Mouse (Mus musculus) lung, adult 2 months (tissue): ENCODE data around the gene Igf1. TPM values are rescaled to one million over a fixed set of nuclear protein-coding genes. Genes with fewer than 3 reads are reported as not detected.

Experiments
- DNase-seq: peaks from one replicate; pipeline ENCODE4 v3.0.0; 2022
- H3K4me1 ChIP-seq: fragments of 200-500 bp; 2 replicates; pipeline ENCODE4 v1.6.1; 2011; ENCODE audit warnings: low read length; ENCODE audit not compliant: control insufficient read depth, insufficient read depth
- H3K4me3 ChIP-seq: fragments of 200-500 bp; replicated peaks from 2 replicates; pipeline ENCODE3; 2011; ENCODE audit warnings: low read depth, mild to moderate bottlenecking, control low read depth, low read length; ENCODE audit errors: extremely low read depth
- CTCF ChIP-seq: fragments of 200-500 bp; IDR thresholded peaks from 2 replicates; pipeline ENCODE4 v1.5.1; 2011; ENCODE audit warnings: mild to moderate bottlenecking, low read length, control low read depth; ENCODE audit not compliant: insufficient read depth
- POLR2A ChIP-seq: fragments of 200-500 bp; IDR thresholded peaks from 2 replicates; pipeline ENCODE4 v1.6.1; 2011; ENCODE audit warnings: low read depth, mild to moderate bottlenecking, control low read depth, low read length, borderline replicate concordance; ENCODE audit errors: extremely low read depth
- WGBS: fragments of 180-500 bp; shearing (Covaris S2); methylation state at CpG from one replicate; pipeline ENCODE4 v1.1.7; 2018; 5-methylcytosine and 5-hydroxymethylcytosine counted together
- polyA plus RNA-seq: library from polyadenylated mRNA; depleted of rRNA; stranded (reverse); fragments of >200 nt; gene quantifications from 2 replicates; pipeline ENCODE4 v1.2.3, GENCODE M21; 2012

Igf1 gene
- polyA plus RNA-seq, 1 experiment: 25.7 TPM

- WGBS: 9% methylated on average over 30 of the region's 30 CpGs
- H3K4me3 ChIP-seq: peak overlapping the region; percentile 41
- DNase-seq: no peak
- H3K4me1 ChIP-seq: no peaks in the 10 kb centered on the region; the same call in 1 of the 2 replicates
- TF ChIP-seq POLR2A (no peak), CTCF (no peak)
These were observed 2.4 kb downstream of the Igf1 start for GRCm38 (mm10) chr10:87860181-87861103.

- Histone ChIP-seq H3K4me3 (no peak overlapping the region), H3K4me1 (no peaks in the 10 kb centered on the region; the same call in 1 of the 2 replicates)
- WGBS: 72% methylated on average over 6 of the region's 6 CpGs
- no peak for DNase-seq
- TF ChIP-seq CTCF: no peak
- no peak for TF ChIP-seq POLR2A
These were observed 3.0 kb downstream of the Igf1 start for GRCm38 (mm10) chr10:87861104-87861455.

GRCm38 (mm10) chr10:87862899-87863298 lies 4.8 kb downstream of the Igf1 start:
- TF ChIP-seq CTCF: no peak
- TF ChIP-seq POLR2A: no peak
- no peak for DNase-seq
- Histone ChIP-seq H3K4me3 (no peak overlapping the region), H3K4me1 (no peaks in the 10 kb centered on the region; the same call in 1 of the 2 replicates)
- WGBS: 46% methylated on average over 7 of the region's 7 CpGs

DNA sequence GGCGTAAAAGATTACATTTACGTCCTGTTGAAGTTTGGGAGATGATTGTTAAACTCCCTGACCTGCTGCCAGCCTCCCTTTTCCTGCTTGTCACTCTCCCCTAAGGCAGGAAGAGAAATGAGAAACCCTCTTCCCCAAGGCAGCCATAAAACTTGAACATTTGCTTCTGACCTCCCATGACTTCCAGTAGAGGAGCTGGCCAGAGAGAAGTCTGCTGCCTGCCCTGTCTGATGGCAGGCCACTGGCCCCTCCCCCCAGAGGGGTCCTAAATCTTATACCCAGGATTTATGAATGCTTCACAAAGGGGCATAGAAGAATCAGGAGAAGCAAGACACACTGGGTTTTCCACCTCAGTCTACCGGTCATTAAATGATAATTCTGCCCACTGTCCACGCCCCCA lies 5.3 kb downstream of the Igf1 start:
- no peak for DNase-seq
- no peak for TF ChIP-seq POLR2A
- TF ChIP-seq CTCF: no peak
- no peaks in the 10 kb centered on the region; the same call in 1 of the 2 replicates for H3K4me1 ChIP-seq
- WGBS: 65% methylated on average over 4 of the region's 4 CpGs
- no peak overlapping the region for H3K4me3 ChIP-seq

GRCm38 (mm10) chr10:87865712-87866111 lies 7.6 kb downstream of the Igf1 start:
- no peak for TF ChIP-seq POLR2A
- no peak for TF ChIP-seq CTCF
- 84% methylated on average over 9 of the region's 9 CpGs for WGBS
- no peak overlapping the region for H3K4me3 ChIP-seq
- DNase-seq: no peak
- no peaks in the 10 kb centered on the region for H3K4me1 ChIP-seq

GRCm38 (mm10) chr10:87866448-87866847 lies 8.4 kb downstream of the Igf1 start:
- TF ChIP-seq POLR2A (no peak), CTCF (no peak)
- no peaks in the 10 kb centered on the region for H3K4me1 ChIP-seq
- no peak overlapping the region for H3K4me3 ChIP-seq
- WGBS: 48% methylated on average over 8 of the region's 8 CpGs
- DNase-seq: no peak

DNA sequence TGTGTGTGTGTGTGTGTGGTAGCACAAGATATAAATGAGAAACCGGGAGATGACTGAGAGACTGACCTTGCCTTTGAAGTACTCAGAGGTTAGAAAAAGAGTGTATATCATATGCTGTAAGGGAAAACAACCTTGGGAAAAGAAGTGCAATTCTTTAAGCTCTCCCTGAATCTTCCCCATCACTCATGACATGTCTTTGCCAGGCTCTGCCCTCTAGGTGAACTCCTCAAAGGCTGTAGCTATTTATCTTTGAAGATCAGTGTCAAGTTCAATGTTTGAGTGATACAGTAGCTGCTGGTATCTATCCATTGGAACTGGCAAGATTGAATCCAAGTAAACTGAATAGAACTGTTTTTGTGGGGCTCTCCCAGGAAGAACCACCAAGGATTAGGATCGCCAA lies 9.2 kb downstream of the Igf1 start:
- TF ChIP-seq POLR2A (no peak), CTCF (no peak)
- Histone ChIP-seq H3K4me1 (no peaks in the 10 kb centered on the region), H3K4me3 (no peak overlapping the region)
- DNase-seq: no peak
- WGBS: 62% methylated on average over 2 of the region's 2 CpGs

DNA sequence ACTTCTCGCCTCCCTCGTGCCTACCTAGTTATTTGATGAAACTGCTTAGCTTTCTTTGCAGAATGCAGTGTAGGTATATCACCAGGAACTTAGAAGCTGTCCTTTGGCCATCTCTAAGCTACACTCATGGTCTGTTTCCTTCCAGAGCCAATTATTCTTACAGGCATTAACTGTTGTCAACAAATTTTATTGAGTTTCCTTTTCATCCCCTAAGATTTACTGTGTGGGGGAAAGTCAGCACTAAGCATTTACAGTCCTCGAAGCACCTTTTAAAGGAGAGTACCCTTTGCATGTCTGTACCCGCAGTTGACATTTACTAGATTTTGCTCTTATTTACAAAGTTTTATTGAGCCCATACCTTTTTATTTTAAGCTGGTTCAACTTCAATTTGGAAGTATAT lies 9.6 kb downstream of the Igf1 start:
- no peak overlapping the region for H3K4me3 ChIP-seq
- no peak for TF ChIP-seq POLR2A
- TF ChIP-seq CTCF: no peak
- no peak for DNase-seq
- H3K4me1 ChIP-seq: no peaks in the 10 kb centered on the region
- WGBS: 73% methylated on average over 4 of the region's 4 CpGs

DNA sequence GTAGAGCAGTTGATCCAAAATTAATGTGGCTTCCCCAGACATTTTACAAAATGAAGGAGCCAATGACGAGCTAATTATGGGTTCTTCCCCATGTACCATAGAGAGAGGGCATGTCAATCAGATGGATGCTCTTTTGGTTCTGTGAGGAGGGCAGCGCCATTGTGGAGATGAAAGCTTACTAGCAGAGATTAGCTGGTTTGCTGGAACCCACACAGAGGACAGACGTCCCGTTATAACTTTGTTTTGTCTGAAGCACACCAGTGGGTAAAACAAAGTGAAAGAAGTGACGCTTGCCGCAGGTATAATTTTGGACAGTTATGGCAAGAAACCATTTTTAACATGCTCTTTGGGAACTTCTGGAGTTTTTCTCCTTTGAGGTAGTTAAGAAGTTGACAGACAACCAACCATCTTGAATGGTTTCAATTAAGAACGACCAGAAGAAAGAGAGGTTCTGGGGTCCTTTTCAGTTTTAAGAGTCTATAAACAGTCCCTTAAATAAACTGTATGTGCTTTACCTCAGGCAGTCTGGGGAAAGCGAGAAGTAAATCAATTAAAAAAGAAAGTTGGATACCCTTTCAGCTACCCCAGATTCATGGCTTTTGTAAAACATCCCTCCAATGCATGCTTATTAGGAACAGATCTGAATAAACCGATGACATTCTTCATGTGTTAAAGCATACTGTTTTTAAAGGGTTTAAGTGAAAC lies 10.4 kb downstream of the Igf1 start:
- Histone ChIP-seq H3K4me3 (no peak overlapping the region), H3K4me1 (no peaks in the 10 kb centered on the region)
- WGBS: 90% methylated on average over 9 of the region's 9 CpGs
- no peak for TF ChIP-seq CTCF
- no peak for DNase-seq
